Mouse (Mus musculus): ENCODE measurements around the gene Pdlim5.

The Pdlim5 gene

GRCm38 (mm10) chr3:142394796-142395508 is 544 bp downstream of the Pdlim5 start:
- DNase-seq (ENCODE audit: low read depth, low spot score): peak; percentile 31

- DNase-seq (ENCODE audit: low read depth, low spot score): no peak
These were observed 1.5 kb downstream of the Pdlim5 start for GRCm38 (mm10) chr3:142394000-142394411.

DNA sequence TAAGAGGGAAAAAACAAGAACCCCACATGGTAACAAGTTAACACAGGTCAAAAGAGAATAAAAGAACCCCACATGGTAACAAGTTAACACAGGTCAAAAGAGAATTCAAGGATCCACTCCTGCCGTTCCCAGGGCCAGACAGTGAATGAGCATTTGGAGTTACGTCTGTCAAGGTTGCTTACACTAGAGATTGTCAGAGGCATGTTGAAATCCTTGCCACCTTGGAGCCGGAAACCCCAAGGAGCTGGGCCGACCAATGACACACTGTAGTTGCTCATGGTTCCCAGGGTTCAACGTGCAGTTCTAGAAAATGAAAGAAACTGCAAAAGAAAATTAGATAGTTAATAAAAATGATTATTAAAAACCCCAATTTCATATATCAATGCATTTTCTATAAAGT is 4.0 kb downstream of the Pdlim5 start:
- no peak for DNase-seq (ENCODE audit: low read depth, low spot score)

- DNase-seq (ENCODE audit: low read depth, low spot score): no peak
These were observed 5.2 kb downstream of the Pdlim5 start for GRCm38 (mm10) chr3:142390288-142390687.

DNA sequence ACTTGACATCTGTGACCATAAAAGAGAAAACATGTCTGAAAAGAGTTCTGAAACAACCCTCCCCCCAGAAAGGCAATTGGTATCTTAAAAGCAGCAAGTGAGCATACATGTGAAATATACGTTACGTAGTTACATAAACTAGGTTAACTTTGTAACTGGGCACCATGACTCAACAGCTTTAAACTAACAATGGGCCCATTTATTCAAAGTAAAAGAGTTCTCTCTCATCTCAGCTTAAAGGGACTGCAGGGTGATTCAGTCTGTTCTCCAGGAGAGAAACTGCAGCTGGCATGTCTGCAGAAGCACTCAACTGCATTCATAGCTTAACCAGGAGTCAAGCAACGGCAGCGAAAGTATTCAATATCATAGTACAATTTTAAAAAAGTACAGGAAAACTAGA is 7.3 kb downstream of the Pdlim5 start:
- DNase-seq (ENCODE audit: low read depth, low spot score): no peak

DNA sequence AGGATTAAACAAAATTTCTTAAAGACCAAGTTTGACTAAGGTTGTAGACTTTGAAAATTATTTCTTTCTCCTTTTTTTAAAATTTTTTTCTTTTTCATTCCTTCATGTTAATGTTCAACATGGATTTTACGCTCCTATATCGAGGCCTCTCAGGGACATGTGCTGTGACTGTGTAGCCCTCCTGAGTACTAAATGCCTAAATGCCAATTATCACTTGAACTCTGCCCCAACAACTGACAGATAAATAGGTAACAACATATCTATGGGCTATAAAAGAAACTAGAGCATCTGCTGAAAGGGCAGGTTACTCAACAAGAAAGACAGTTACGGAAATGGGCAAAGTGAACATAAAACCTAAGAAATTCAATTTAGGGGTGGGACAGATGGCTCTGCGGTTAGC is 9.0 kb downstream of the Pdlim5 start:
- no peak for DNase-seq (ENCODE audit: low read depth, low spot score)

GRCm38 (mm10) chr3:142385690-142386089 is 9.8 kb downstream of the Pdlim5 start:
- no peak for DNase-seq (ENCODE audit: low read depth, low spot score)

- DNase-seq (ENCODE audit: low read depth, low spot score): no peak
These were observed 18.9 kb downstream of the Pdlim5 start for GRCm38 (mm10) chr3:142376638-142377037.

DNA sequence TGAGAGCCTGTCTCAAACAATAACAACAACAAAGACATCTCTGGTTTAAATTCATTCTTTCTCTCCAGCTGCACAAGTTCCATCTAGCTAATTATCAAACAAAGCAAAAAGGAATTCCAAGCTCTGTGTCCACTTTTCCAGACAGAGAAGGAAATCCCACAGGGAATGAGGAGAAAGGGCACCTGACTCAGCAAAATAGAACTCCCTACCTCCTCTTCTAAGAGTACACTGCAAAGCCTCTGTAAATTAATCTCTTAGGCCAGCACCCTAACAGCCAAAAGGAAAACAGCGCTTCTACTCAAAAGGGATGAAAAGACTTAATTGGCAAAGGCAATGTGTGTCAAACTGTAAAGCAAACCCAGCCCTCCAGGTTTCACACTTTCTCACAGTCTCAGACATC is 20.4 kb downstream of the Pdlim5 start:
- DNase-seq (ENCODE audit: low read depth, low spot score): no peak

DNA sequence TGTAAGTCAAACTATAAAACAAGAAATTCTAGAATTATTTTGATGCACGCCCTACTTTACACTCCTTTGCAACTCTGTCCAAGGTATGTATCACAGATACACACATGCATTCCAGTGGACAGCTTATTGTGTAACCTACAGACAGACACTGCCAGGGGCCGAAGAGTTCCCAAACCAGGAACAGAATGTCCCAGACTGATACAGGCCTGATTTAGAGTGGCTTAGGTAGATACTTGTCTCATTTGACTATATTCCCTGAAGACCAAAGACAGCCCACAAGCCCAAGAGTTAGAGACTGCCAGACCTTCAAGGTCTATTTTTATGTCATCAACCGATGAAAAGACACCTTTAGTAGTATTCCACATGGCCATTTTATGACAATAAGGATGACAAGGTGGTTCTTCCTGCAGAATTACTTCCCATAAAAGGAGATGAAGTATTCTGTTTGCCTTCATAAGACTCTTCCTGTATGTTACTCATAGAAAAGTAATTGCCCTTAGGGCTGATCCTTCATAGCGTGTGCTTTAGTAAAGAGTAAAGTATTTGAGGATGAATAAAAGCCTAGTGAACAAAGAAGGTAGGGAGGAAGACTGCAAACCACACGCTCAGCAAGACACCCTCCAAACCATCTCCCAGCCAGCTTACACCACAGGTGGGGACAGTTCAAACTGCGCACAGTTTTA is 22.9 kb downstream of the Pdlim5 start:
- DNase-seq (ENCODE audit: low read depth, low spot score): no peak

DNA sequence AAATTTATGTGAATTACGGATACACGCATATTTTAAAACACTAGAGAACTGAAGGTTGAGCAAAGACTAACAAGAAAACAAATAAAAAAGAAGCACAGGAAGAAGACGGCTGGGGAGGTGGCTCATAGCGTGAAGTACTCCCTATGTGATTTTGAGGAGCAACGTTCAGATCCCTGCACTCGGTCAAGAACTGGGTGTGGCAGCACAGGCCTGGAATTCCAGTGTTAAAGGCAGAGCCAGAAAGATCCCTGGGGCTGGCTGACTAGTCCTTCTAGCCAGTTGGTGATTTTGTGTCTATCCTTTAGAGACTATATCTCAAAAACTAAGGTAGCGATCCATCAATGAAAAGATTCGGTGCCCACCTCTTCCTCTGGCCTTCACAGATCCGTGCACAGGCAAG is 27.1 kb downstream of the Pdlim5 start:
- DNase-seq (ENCODE audit: low read depth, low spot score): no peak

DNA sequence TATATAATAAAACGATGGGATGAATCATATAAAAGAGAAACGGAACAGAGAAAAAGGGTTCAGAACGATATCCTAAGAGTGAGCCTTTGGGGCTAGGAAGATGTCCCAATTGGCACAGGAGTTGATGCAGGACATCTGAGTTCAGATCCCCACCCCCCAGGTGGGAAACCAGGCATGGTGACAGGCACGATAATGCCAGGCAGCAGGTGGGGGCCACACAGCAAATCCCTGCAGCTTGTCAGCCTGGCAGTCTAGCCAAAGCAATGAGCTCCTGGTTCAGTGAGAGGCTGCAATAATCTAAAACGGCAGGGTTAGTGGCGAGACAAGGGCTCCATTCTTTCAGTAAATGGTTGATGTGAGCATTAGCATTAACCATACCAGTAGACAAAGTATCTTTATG is 33.4 kb downstream of the Pdlim5 start:
- no peak for DNase-seq (ENCODE audit: low read depth, low spot score)

DNA sequence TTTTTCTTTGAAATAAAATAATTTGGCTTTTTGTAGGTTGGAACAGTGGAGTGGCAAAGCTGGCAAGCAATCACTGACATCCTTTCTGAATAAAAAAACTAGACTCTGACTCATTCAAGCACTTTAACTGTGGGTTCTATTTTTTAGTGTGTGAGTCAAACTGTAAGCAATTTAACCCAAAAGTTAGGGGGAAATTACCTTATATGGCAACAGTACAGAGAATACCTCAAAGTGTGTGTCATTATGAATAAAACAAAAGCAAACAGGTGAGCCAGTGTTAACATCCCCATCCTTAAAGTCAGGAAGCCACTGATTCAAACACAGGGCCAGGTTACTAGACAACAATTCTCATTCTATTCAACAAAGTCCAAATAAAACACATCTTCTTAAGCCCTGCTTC is 36.5 kb downstream of the Pdlim5 start:
- no peak for DNase-seq (ENCODE audit: low read depth, low spot score)

DNA sequence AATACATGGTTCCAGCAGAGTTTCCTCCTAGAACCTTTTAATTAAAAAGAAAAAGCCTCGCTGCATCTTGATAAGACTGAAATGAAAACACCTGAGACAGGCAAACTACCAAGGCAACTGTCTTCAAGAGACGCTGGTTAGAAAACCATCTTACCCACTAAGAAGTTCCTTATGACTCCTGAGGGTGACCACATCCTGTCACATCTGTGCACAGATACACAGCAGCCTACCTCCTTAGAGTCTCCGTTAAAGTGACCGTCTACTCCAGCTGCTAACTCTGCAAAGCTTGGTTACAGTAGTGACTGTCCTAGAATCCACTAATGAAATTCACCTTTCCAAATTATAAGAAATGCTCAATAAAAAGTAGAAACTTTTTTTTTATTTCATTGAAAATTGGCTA is 38.8 kb downstream of the Pdlim5 start:
- no peak for DNase-seq (ENCODE audit: low read depth, low spot score)

- DNase-seq (ENCODE audit: low read depth, low spot score): no peak
These were observed 42.3 kb downstream of the Pdlim5 start for GRCm38 (mm10) chr3:142353218-142353617.

DNA sequence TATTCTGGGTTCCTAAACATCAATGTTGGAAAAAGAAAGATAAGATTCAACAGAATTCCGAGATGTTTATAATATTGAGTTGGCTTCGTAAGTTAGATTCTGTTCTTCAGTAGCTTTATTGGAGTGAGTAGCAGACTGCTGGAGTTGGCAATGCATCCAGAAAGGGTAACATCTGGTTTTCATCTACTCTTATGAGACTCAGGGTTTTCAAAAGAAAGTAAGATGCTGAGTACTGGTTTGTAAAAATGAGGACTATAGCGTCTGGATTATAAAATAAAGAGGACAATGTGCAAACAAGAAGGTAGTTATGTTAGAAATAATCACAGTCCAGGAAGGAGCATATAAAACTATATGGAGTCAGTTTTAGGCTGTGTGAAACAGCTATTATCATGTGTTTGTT is 45.0 kb downstream of the Pdlim5 start:
- DNase-seq (ENCODE audit: low read depth, low spot score): no peak

- no peak for DNase-seq (ENCODE audit: low read depth, low spot score)
These were observed 46.5 kb downstream of the Pdlim5 start for GRCm38 (mm10) chr3:142348816-142349631.

GRCm38 (mm10) chr3:142346261-142346660 is 49.2 kb downstream of the Pdlim5 start:
- DNase-seq (ENCODE audit: low read depth, low spot score): no peak

DNA sequence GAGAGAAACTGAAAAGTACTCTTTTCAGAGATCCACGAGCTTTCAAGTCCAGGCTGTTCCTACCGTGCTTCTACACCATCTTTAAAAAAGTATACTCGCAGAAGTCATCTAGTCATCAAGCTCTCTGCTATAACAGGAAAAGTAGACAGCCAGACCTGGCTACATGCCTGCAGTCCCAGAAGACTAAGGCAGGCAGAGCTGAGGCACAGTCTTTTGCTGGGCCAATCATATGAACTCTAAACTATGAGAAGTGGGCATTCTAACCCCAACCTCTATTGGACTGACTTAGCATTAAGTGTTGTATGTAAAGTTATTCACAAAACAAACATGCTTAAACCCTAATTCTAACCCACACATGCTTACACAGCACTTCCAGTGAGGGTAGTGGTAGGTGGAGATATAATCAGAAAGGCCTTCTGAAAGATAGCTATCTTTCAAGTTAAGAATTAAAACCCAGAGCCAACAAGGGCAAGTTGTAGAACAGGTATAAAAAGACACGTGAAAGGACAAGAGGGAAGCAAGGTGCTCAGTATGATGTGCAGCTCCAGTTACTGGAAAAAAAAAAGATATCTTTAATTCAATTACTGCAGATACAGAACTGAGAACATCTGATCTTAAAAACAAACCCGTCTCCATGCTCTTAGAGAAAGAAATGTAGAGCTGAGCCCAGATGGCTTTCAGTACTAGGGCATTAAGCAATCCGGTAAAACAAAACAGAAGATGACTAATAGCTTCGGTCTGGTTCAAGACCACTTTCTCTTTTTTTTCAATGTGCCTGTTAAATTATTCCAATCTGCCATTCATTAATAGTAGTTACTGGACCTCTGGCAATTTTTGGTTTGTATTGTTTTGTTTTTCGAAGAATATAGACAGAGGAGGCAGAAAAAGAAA is 50.0 kb downstream of the Pdlim5 start:
- no peak for DNase-seq (ENCODE audit: low read depth, low spot score)

DNA sequence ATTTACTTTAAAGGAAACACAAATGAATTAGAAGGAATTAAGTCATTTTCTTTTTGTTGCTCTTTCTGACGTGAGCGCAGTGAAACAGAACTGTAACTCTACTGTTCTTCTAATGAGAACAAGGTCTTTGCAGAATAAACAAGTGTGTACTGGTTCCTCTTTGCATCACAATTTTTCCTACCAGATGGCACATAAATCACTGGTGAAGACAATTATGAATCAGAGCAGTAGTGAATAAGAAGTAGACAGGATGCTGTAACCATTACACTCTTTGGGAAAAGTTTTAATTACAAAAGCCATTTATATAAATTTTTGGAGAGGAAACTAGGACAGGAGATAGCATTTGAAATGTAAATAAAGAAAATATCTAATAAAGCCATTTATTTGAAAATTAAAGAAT is 51.7 kb downstream of the Pdlim5 start:
- DNase-seq (ENCODE audit: low read depth, low spot score): no peak

GRCm38 (mm10) chr3:142340701-142341100 is 54.8 kb downstream of the Pdlim5 start:
- DNase-seq (ENCODE audit: low read depth, low spot score): no peak
